Mouse (Mus musculus): ENCODE measurements around the gene Fbxl15.

Gene Fbxl15

GRCm38 (mm10) chr19:46348761-46349458 lies 20.9 kb downstream of the Fbxl15 start:
- peak; percentile 53 for DNase-seq

GRCm38 (mm10) chr19:46349550-46349949 lies 21.6 kb downstream of the Fbxl15 start:
- no peak for DNase-seq

- DNase-seq = no peak
Observed at GRCm38 (mm10) chr19:46350168-46350932, 22.4 kb downstream of the Fbxl15 start, which contains the start of gene 2310034G01Rik. Gene 2310034G01Rik (minus strand): TSS chr19:46350302.

GRCm38 (mm10) chr19:46356701-46357138 lies 28.7 kb downstream of the Fbxl15 start:
- DNase-seq = peak; percentile 92

GRCm38 (mm10) chr19:46357344-46358280 lies 29.6 kb downstream of the Fbxl15 start:
- DNase-seq = no peak

- no peak for DNase-seq
Observed at GRCm38 (mm10) chr19:46358381-46358780, 30.4 kb downstream of the Fbxl15 start.

GRCm38 (mm10) chr19:46362104-46362503 lies 34.1 kb downstream of the Fbxl15 start:
- DNase-seq = no peak

- no peak for DNase-seq
Observed at GRCm38 (mm10) chr19:46363294-46364009, 35.5 kb downstream of the Fbxl15 start.

GRCm38 (mm10) chr19:46367798-46368590 lies 40.0 kb downstream of the Fbxl15 start:
- DNase-seq = no peak

GRCm38 (mm10) chr19:46369204-46369603 lies 41.2 kb downstream of the Fbxl15 start:
- DNase-seq = peak; percentile 72

GRCm38 (mm10) chr19:46374477-46375088 lies 46.6 kb downstream of the Fbxl15 start:
- no peak for DNase-seq

- DNase-seq = no peak
Observed at GRCm38 (mm10) chr19:46375489-46375888, 47.5 kb downstream of the Fbxl15 start.

- DNase-seq = no peak
Observed at GRCm38 (mm10) chr19:46375891-46376290, 47.9 kb downstream of the Fbxl15 start.

All from kidney, adult 9 months (tissue).